Mouse (Mus musculus) stomach, embryonic 15.5 days (tissue): ENCODE measurements around the gene Adamts15. TPM values are rescaled to one million over a fixed set of nuclear protein-coding genes. Genes with fewer than 3 reads are reported as not detected.

Experiments
- ATAC-seq: fragments of 200-750 bp; cut with Nextera tagmentation; 2 replicates; pipeline ENCODE4 v1.8.0; 2017; ENCODE audit warnings: low read depth, moderate number of reproducible peaks, moderate TSS enrichment; ENCODE audit not compliant: insufficient read depth, low FRiP score
- H3K27ac ChIP-seq: fragments of 300-500 bp; sonication (generic); 2 replicates; pipeline ENCODE4 v1.5.1; 2015; ENCODE audit warnings: mild to moderate bottlenecking, inconsistent platforms
- H3K27me3 ChIP-seq: fragments of 300-500 bp; sonication (generic); replicated peaks from 2 replicates; pipeline ENCODE4 v1.6.1; 2015; ENCODE audit warnings: inconsistent platforms
- H3K36me3 ChIP-seq: fragments of 300-500 bp; sonication (generic); 2 replicates; pipeline ENCODE4 v1.6.1; 2015; ENCODE audit warnings: inconsistent platforms
- H3K4me1 ChIP-seq: fragments of 300-500 bp; sonication (generic); 2 replicates; pipeline ENCODE4 v1.6.1; 2015; ENCODE audit warnings: inconsistent platforms
- H3K4me2 ChIP-seq: fragments of 300-500 bp; sonication (generic); 2 replicates; pipeline ENCODE4 v1.6.1; 2015; ENCODE audit warnings: mild to moderate bottlenecking, inconsistent platforms
- H3K4me3 ChIP-seq: fragments of 300-500 bp; sonication (generic); replicated peaks from 2 replicates; pipeline ENCODE4 v1.5.1; 2015; ENCODE audit warnings: inconsistent platforms
- H3K9ac ChIP-seq: fragments of 300-500 bp; sonication (generic); 2 replicates; pipeline ENCODE4 v1.6.1; 2015; ENCODE audit warnings: inconsistent platforms
- H3K9me3 ChIP-seq: fragments of 300-500 bp; sonication (generic); 2 replicates; pipeline ENCODE4 v1.6.1; 2016; ENCODE audit warnings: inconsistent platforms
- WGBS: fragments of 180-500 bp; shearing (Covaris S2); methylation state at CpG from one replicate; pipeline ENCODE4 v1.1.7; 2015; 5-methylcytosine and 5-hydroxymethylcytosine counted together
- polyA plus RNA-seq: library from polyadenylated mRNA; unstranded; fragments of >200 nt; fragmentation: Nextera tagmentation; extraction: Ambion mirVana; gene quantifications from 2 replicates; pipeline ENCODE4 v1.2.1, GENCODE M21; 2015

Adamts15 gene
- polyA plus RNA-seq, 1 experiment from 2014 or later, result 8.5 TPM

GRCm38 (mm10) chr9:30949422-30949821, 27.2 kb upstream of the Adamts15 start:
- no peak overlapping the region for H3K27ac ChIP-seq
- H3K36me3 ChIP-seq, result no peaks in the 10 kb centered on the region
- H3K4me3 ChIP-seq, result no peak overlapping the region
- H3K4me1 ChIP-seq, result peaks cover 6% of the 10 kb centered on the region; the same call in 1 of the 2 replicates
- 61% methylated on average over 3 of the region's 3 CpGs for WGBS
- no peaks in the 10 kb centered on the region for H3K9me3 ChIP-seq
- no peak for ATAC-seq
- no peak overlapping the region for H3K9ac ChIP-seq
- H3K27me3 ChIP-seq, result peaks cover 6% of the 10 kb centered on the region
- H3K4me2 ChIP-seq, result no peak overlapping the region

- no peaks in the 10 kb centered on the region for H3K36me3 ChIP-seq
- H3K9ac ChIP-seq, result no peak overlapping the region
- no peaks in the 10 kb centered on the region for H3K9me3 ChIP-seq
- H3K4me2 ChIP-seq, result no peak overlapping the region
- ATAC-seq, result no peak
- H3K27me3 ChIP-seq, result peaks cover 42% of the 10 kb centered on the region
- WGBS, result 45% methylated on average over 1 of the region's 1 CpGs
- 0 out of 2 replicates have a peak, but pooled peaks cover 5% of the 10 kb centered on the region for H3K4me1 ChIP-seq
- no peak overlapping the region for H3K27ac ChIP-seq
- H3K4me3 ChIP-seq, result no peak overlapping the region
Measured at GRCm38 (mm10) chr9:30945276-30945675, 23.0 kb upstream of the Adamts15 start.

GRCm38 (mm10) chr9:30944234-30944633, 22.0 kb upstream of the Adamts15 start:
- H3K27me3 ChIP-seq, result peaks cover 42% of the 10 kb centered on the region
- peak overlapping the region; percentile 94 for H3K4me2 ChIP-seq
- ATAC-seq, result no peak
- no peak overlapping the region for H3K9ac ChIP-seq
- 0 out of 2 replicates have a peak, but pooled peaks cover 5% of the 10 kb centered on the region for H3K4me1 ChIP-seq
- H3K36me3 ChIP-seq, result no peaks in the 10 kb centered on the region
- WGBS, result 29% methylated on average over 1 of the region's 1 CpGs
- H3K4me3 ChIP-seq, result peak overlapping the region; percentile 57
- H3K9me3 ChIP-seq, result no peaks in the 10 kb centered on the region
- no peak overlapping the region for H3K27ac ChIP-seq

- H3K27me3 ChIP-seq, result peaks cover 42% of the 10 kb centered on the region
- ATAC-seq, result no peak
Measured at GRCm38 (mm10) chr9:30943341-30943740, 21.1 kb upstream of the Adamts15 start.

GRCm38 (mm10) chr9:30942512-30943313, 20.5 kb upstream of the Adamts15 start, which contains the start of gene Adamts8:
Gene Adamts8, plus strand, starts transcription at chr9:30942562.
- H3K9ac ChIP-seq, result peak within 1 kb of the TSS; percentile 46
- H3K27me3 ChIP-seq, result peaks cover 42% of the 10 kb centered on the region
- H3K4me2 ChIP-seq, result peak within 1 kb of the TSS; percentile 94
- no peaks in the 10 kb centered on the region for H3K9me3 ChIP-seq
- ATAC-seq, result peak; percentile 51; the same call in 1 of the 2 replicates
- H3K36me3 ChIP-seq, result no peaks in the 10 kb centered on the region
- H3K4me3 ChIP-seq, result peak within 1 kb of the TSS; percentile 57
- H3K4me1 ChIP-seq, result 0 out of 2 replicates have a peak, but pooled peaks cover 5% of the 10 kb centered on the region
- H3K27ac ChIP-seq, result no peak within 1 kb of the TSS
- under 1% methylated on average over 94 of the region's 96 CpGs for WGBS

More at GRCm38 (mm10) chr9:30943341-30943740, 21.1 kb upstream of the Adamts15 start:
- Histone ChIP-seq H3K4me1 (0 out of 2 replicates have a peak, but pooled peaks cover 5% of the 10 kb centered on the region), H3K27ac (no peak overlapping the region), H3K4me2 (peak overlapping the region; percentile 94), H3K36me3 (no peaks in the 10 kb centered on the region), H3K4me3 (peak overlapping the region; percentile 57), H3K9me3 (no peaks in the 10 kb centered on the region), H3K9ac (peak overlapping the region; percentile 46)
- 2% methylated on average over 14 of the region's 14 CpGs for WGBS

- Histone ChIP-seq H3K27me3 (peaks cover 42% of the 10 kb centered on the region), H3K9ac (no peak overlapping the region), H3K4me3 (no peak overlapping the region), H3K4me2 (no peak overlapping the region), H3K27ac (no peak overlapping the region), H3K4me1 (0 out of 2 replicates have a peak, but pooled peaks cover 5% of the 10 kb centered on the region), H3K9me3 (no peaks in the 10 kb centered on the region), H3K36me3 (no peaks in the 10 kb centered on the region)
- no peak for ATAC-seq
- WGBS, result 4% methylated on average over 6 of the region's 6 CpGs
Measured at GRCm38 (mm10) chr9:30940328-30940727, 18.1 kb upstream of the Adamts15 start.

- Histone ChIP-seq H3K4me3 (no peak overlapping the region), H3K36me3 (no peaks in the 10 kb centered on the region), H3K9ac (no peak overlapping the region), H3K4me1 (no peaks in the 10 kb centered on the region), H3K27ac (no peak overlapping the region), H3K9me3 (no peaks in the 10 kb centered on the region), H3K4me2 (peak overlapping the region; percentile 29; the same call in 1 of the 2 replicates), H3K27me3 (peaks cover 13% of the 10 kb centered on the region)
- WGBS, result 26% methylated on average over 9 of the region's 9 CpGs
- ATAC-seq, result no peak
Measured at GRCm38 (mm10) chr9:30936674-30937438, 14.6 kb upstream of the Adamts15 start.

GRCm38 (mm10) chr9:30934827-30935226, 12.6 kb upstream of the Adamts15 start:
- no peaks in the 10 kb centered on the region for H3K9me3 ChIP-seq
- no peak overlapping the region for H3K4me2 ChIP-seq
- H3K4me1 ChIP-seq, result no peaks in the 10 kb centered on the region
- H3K27me3 ChIP-seq, result no peaks in the 10 kb centered on the region
- ATAC-seq, result no peak
- H3K27ac ChIP-seq, result no peak overlapping the region
- no peak overlapping the region for H3K4me3 ChIP-seq
- 37% methylated on average over 6 of the region's 6 CpGs for WGBS
- H3K9ac ChIP-seq, result no peak overlapping the region
- H3K36me3 ChIP-seq, result no peaks in the 10 kb centered on the region

- 62% methylated on average over 4 of the region's 4 CpGs for WGBS
- no peaks in the 10 kb centered on the region for H3K36me3 ChIP-seq
- H3K4me2 ChIP-seq, result no peak overlapping the region
- no peak for ATAC-seq
- no peaks in the 10 kb centered on the region for H3K4me1 ChIP-seq
- no peak overlapping the region for H3K27ac ChIP-seq
- no peaks in the 10 kb centered on the region for H3K27me3 ChIP-seq
- H3K9ac ChIP-seq, result no peak overlapping the region
- H3K9me3 ChIP-seq, result no peaks in the 10 kb centered on the region
- H3K4me3 ChIP-seq, result no peak overlapping the region
Measured at GRCm38 (mm10) chr9:30932346-30932745, 10.1 kb upstream of the Adamts15 start.

- Histone ChIP-seq H3K4me2 (no peak overlapping the region), H3K27ac (no peak overlapping the region), H3K9me3 (no peaks in the 10 kb centered on the region), H3K4me1 (no peaks in the 10 kb centered on the region), H3K27me3 (0 out of 2 replicates have a peak, but pooled peaks cover 3% of the 10 kb centered on the region), H3K36me3 (no peaks in the 10 kb centered on the region), H3K4me3 (no peak overlapping the region), H3K9ac (no peak overlapping the region)
- WGBS, result 77% methylated on average over 2 of the region's 2 CpGs
- no peak for ATAC-seq
Measured at GRCm38 (mm10) chr9:30928759-30929158, 6.5 kb upstream of the Adamts15 start.

GRCm38 (mm10) chr9:30921261-30922103, 770 bp downstream of the Adamts15 start:
- H3K4me3 ChIP-seq, result peak overlapping the region; percentile 61
- no peak for ATAC-seq

More at GRCm38 (mm10) chr9:30921261-30922103, 770 bp downstream of the Adamts15 start:
- Histone ChIP-seq H3K27ac (peak overlapping the region; percentile 6; the same call in 1 of the 2 replicates), H3K36me3 (no peaks in the 10 kb centered on the region), H3K9me3 (no peaks in the 10 kb centered on the region), H3K4me1 (peaks cover 22% of the 10 kb centered on the region), H3K27me3 (peaks cover 11% of the 10 kb centered on the region; the same call in 1 of the 2 replicates), H3K4me2 (peak overlapping the region; percentile 93), H3K9ac (peak overlapping the region; percentile 27; the same call in 1 of the 2 replicates)
- 3% methylated on average over 56 of the region's 56 CpGs for WGBS
